Mouse (Mus musculus) spleen, postnatal 0 days (tissue): ENCODE measurements around the gene Kif1b. TPM values are rescaled to one million over a fixed set of nuclear protein-coding genes. Genes with fewer than 3 reads are reported as not detected.

Experiments used
- polyA plus RNA-seq: library from polyadenylated mRNA; unstranded; fragments of >200 nt; fragmentation: Nextera tagmentation; extraction: Ambion mirVana; gene quantifications from 2 replicates; pipeline ENCODE4 v1.2.1, GENCODE M21; 2015

The Kif1b gene
- polyA plus RNA-seq: 6.3 and 10.6 TPM in 2 replicates

DNA sequence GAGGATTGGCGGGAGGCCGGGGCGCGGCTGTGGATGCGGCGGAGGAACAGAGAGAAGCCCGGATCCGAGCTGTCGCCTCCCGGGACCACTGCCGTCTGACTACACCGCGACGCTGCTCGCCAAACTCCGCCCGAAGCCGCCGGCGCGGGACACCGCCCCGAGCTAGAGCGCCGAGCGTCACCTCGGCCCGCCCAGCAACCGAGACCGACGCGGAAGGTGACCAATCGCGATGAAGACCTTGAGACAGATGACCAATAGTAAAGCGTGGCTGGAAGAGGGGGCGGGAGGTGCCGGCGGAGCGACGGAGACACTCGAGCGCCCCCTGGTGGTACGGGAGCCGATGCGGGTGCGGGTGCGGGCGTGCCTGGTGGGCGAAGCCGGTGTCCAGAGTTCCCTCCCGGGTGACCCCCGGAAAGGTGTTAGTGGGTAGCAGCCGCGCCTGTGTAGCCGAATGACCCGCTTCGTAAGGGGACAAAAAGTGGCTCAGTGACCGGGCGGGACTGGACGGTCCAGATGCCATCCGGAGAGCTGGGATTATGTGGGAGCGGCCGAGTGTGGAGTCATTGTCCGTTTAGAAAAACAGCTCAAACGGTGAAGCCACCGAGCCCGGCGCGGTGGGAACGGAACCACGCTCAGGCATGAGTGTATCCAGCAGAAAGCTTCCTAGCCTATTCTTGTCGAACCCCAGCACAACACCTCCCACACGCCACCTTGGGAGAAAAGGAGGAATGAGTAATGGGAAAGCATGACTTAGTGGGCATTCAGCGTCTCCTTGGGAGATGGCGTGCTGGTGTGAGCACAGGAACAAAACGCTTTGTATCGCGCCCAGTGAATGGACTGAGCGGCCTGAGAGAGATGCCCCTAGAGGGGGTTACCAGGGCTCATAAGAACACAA lies at the start of gene Kif1b:
Kif1b (minus strand) TSS at position 98 of the 895 bp plus-strand sequence.

DNA sequence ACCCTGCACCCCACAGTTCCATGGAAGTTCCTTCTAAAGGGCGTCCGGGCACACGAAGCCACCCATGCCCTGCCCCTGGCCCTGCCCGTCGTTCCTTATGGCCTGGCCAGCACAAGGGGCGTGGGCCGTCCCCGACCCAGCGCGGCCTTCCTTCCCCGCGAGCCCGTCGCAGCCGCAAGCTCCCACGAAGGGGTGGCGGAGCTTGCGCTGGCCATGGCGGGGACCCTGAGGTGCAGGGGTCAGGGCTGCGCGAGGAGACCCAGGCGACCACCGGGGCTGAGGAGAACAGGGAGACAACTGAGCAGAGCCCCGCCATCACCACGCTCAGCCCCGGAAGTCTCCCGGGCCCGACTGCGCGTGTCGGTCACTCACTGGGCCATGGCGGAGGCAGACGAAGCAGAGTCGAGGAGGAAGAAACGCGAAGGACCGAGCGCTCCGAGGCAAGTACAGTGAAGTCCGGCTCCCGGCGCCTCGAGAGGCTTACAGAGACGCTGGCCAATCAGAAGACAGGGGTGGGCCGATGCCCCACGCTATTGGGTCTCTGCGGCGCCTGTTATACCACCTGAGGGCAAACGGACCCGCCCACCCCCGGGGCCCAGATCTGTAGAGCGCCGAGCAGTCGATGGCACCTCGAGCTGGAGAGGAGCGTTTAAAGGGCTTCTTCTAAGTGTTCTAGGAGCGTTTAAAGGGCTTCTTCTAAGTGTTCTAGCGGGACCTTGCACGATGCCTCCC lies 141.1 kb downstream of the Kif1b start, which contains the start of gene Pgd:
Pgd (minus strand) TSS at position 557 of the 732 bp plus-strand sequence.

GRCm38 (mm10) chr4:149136982-149137770 lies 170.3 kb downstream of the Kif1b start, which contains the start of gene Cenps:
Gene Cenps (minus strand): TSS chr4:149137629.

DNA sequence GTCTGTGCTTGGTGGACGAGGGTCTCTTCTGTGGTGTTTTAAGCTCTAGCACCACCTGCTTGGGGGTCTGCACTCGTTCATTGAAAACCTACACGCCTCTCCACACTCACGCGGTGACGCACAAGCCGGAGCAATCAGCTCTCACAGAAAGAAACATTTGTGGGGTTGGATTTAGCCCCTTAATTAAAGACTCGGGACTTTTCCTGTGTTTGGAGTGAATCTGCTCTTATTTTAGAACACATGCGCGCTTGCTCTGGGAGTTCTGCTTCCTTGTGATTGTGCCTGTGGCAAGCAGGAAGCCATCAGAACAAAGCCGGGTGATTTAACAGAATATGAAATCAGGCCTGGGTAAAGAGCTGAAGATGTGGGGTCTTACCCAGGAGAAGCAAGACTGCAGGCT lies 180.8 kb downstream of the Kif1b start, which contains the start of gene Cort:
Cort (minus strand) TSS at position 101 of the 400 bp plus-strand sequence.

Other genes with a start within 250 kb of the Kif1b start
- 16.2 and 18.9 TPM in 2 replicates for gene Pex14, start 207.8 kb downstream of the Kif1b start, polyA plus RNA-seq
- 13.5 and 16.8 TPM in 2 replicates for gene Dffa, start 203.5 kb downstream of the Kif1b start, polyA plus RNA-seq
- gene Cort, start 180.9 kb downstream of the Kif1b start, polyA plus RNA-seq: 0.19 TPM in 1 of 2 replicates, not detected in the other
- gene Cenps, start 170.1 kb downstream of the Kif1b start, polyA plus RNA-seq: 27.1 and 28.8 TPM in 2 replicates
- 78.4 and 97.0 TPM in 2 replicates for gene Pgd, start 140.9 kb downstream of the Kif1b start, polyA plus RNA-seq
- gene Ube4b, start 119.1 kb upstream of the Kif1b start, polyA plus RNA-seq: 13.1 and 16.0 TPM in 2 replicates
- 2.8 and 3.5 TPM in 2 replicates for gene Rbp7, start 147.3 kb upstream of the Kif1b start, polyA plus RNA-seq
- gene Tmem274, start 169.7 kb upstream of the Kif1b start, polyA plus RNA-seq: not detected in 2 replicates
- gene Nmnat1, start 177.5 kb upstream of the Kif1b start, polyA plus RNA-seq: 4.0 and 4.5 TPM in 2 replicates
- gene Lzic, start 177.5 kb upstream of the Kif1b start, polyA plus RNA-seq: 17.7 and 19.7 TPM in 2 replicates
- gene Ctnnbip1, start 210.5 kb upstream of the Kif1b start, polyA plus RNA-seq: 23.7 and 30.4 TPM in 2 replicates